Mouse (Mus musculus) forebrain, postnatal 0 days (tissue): ENCODE results near the gene Gm43517. TPM values are rescaled to one million over a fixed set of nuclear protein-coding genes. Genes with fewer than 3 reads are reported as not detected.

ENCODE experiments used
- ATAC-seq: fragments of 200-750 bp; cut with Nextera tagmentation; 2 replicates; pipeline ENCODE4 v1.8.0; 2017; ENCODE audit warnings: mild to moderate bottlenecking, moderate library complexity
- DNase-seq: peaks from one replicate; pipeline ENCODE4 v3.0.0-alpha.2; 2015
- H3K27ac ChIP-seq: fragments of 300-500 bp; sonication (generic); 2 replicates; pipeline ENCODE4 v1.5.1; 2014; ENCODE audit warnings: low read depth, mild to moderate bottlenecking, antibody characterized with exemption, low read length, moderate library complexity, mixed read lengths
- H3K27me3 ChIP-seq: fragments of 300-500 bp; sonication (generic); 2 replicates; pipeline ENCODE4 v1.6.1; 2014; ENCODE audit warnings: mild to moderate bottlenecking, low read length, mixed read lengths; ENCODE audit not compliant: insufficient read depth
- H3K36me3 ChIP-seq: fragments of 300-500 bp; sonication (generic); 2 replicates; pipeline ENCODE4 v1.6.1; 2014; ENCODE audit warnings: mild to moderate bottlenecking, moderate library complexity; ENCODE audit not compliant: insufficient read depth
- H3K4me1 ChIP-seq: fragments of 300-500 bp; sonication (generic); 2 replicates; pipeline ENCODE4 v1.6.1; 2014; ENCODE audit warnings: antibody characterized with exemption; ENCODE audit not compliant: insufficient read depth
- H3K4me2 ChIP-seq: fragments of 300-500 bp; sonication (generic); 2 replicates; pipeline ENCODE4 v1.6.1; 2014; ENCODE audit warnings: low read depth, mild to moderate bottlenecking, moderate library complexity
- H3K4me3 ChIP-seq: fragments of 300-500 bp; sonication (generic); 2 replicates; pipeline ENCODE4 v1.5.1; 2014; ENCODE audit warnings: low read depth, low read length, mixed read lengths
- H3K9ac ChIP-seq: fragments of 300-500 bp; sonication (generic); 2 replicates; pipeline ENCODE4 v1.6.1; 2014; ENCODE audit warnings: mild to moderate bottlenecking
- H3K9me3 ChIP-seq: fragments of 300-500 bp; sonication (generic); 2 replicates; pipeline ENCODE4 v1.6.1; 2016; ENCODE audit warnings: low read length
- CTCF ChIP-seq: sonication (generic); IDR thresholded peaks from 2 replicates; pipeline ENCODE4 v1.5.1; 2016; ENCODE audit warnings: antibody characterized with exemption, control low read depth, low read depth
- WGBS: fragments of 180-500 bp; shearing (Covaris S2); extraction: QIAGEN DNeasy Blood & Tissue Kit; methylation state at CpG from one replicate; pipeline ENCODE4 v1.1.7; 2014; 5-methylcytosine and 5-hydroxymethylcytosine counted together
- polyA plus RNA-seq: library from polyadenylated mRNA; unstranded; fragments of >200 nt; fragmentation: Nextera tagmentation; extraction: Ambion mirVana; gene quantifications from 2 replicates; pipeline ENCODE4 v1.2.1, GENCODE M21; 2015
- total RNA-seq: library from RNA; depleted of rRNA; stranded (reverse); fragments of >200 nt; gene quantifications from 2 replicates; pipeline ENCODE4 v1.2.3, GENCODE M21; 2014

The Gm43517 gene
- total and polyA plus RNA-seq, 2 experiments from 2014 or later, result 0.85 to 16.8 TPM

GRCm38 (mm10) chr12:49380442-49380841 is 4.5 kb upstream of the Gm43517 start:
- Histone ChIP-seq H3K9me3 (no peaks in the 10 kb centered on the region), H3K4me1 (0 out of 2 replicates have a peak, but pooled peaks cover 15% of the 10 kb centered on the region), H3K27ac (peak overlapping the region; percentile 100), H3K36me3 (peaks cover 5% of the 10 kb centered on the region), H3K4me3 (peak overlapping the region; percentile 83), H3K9ac (peak overlapping the region; percentile 99), H3K27me3 (no peaks in the 10 kb centered on the region), H3K4me2 (peak overlapping the region; percentile 70)
- WGBS, result 3% methylated on average over 4 of the region's 4 CpGs
- DNase-seq (peak; percentile 78), ATAC-seq (no peak)
- no peak for TF ChIP-seq CTCF

GRCm38 (mm10) chr12:49381031-49381525 is 3.9 kb upstream of the Gm43517 start:
- Histone ChIP-seq H3K27ac (peak overlapping the region; percentile 100), H3K4me1 (0 out of 2 replicates have a peak, but pooled peaks cover 13% of the 10 kb centered on the region), H3K4me2 (peak overlapping the region; percentile 70), H3K27me3 (no peaks in the 10 kb centered on the region), H3K9me3 (no peaks in the 10 kb centered on the region), H3K36me3 (peaks cover 9% of the 10 kb centered on the region), H3K9ac (peak overlapping the region; percentile 99), H3K4me3 (peak overlapping the region; percentile 83)
- ATAC-seq (no peak), DNase-seq (peak; percentile 71)
- WGBS, result 2% methylated on average over 4 of the region's 4 CpGs
- TF ChIP-seq CTCF, result no peak

- peak overlapping the region; percentile 99 for H3K9ac ChIP-seq
- H3K27me3 ChIP-seq, result no peaks in the 10 kb centered on the region
- no peak for TF ChIP-seq CTCF
- WGBS, result 1% methylated on average over 19 of the region's 19 CpGs
- peaks cover 9% of the 10 kb centered on the region for H3K36me3 ChIP-seq
- DNase-seq (peak; percentile 88), ATAC-seq (peak; percentile 5)
- H3K4me2 ChIP-seq, result peak overlapping the region; percentile 70
- H3K4me3 ChIP-seq, result peak overlapping the region; percentile 83
- 0 out of 2 replicates have a peak, but pooled peaks cover 13% of the 10 kb centered on the region for H3K4me1 ChIP-seq
- peak overlapping the region; percentile 100 for H3K27ac ChIP-seq
- H3K9me3 ChIP-seq, result no peaks in the 10 kb centered on the region
These were observed 3.1 kb upstream of the Gm43517 start for GRCm38 (mm10) chr12:49381721-49382365.

- Histone ChIP-seq H3K4me2 (peak within 1 kb of the TSS; percentile 70), H3K9me3 (no peaks in the 10 kb centered on the region), H3K27me3 (no peaks in the 10 kb centered on the region), H3K4me3 (peak within 1 kb of the TSS; percentile 83), H3K36me3 (peaks cover 9% of the 10 kb centered on the region), H3K9ac (peak within 1 kb of the TSS; percentile 99), H3K27ac (peak within 1 kb of the TSS; percentile 100), H3K4me1 (0 out of 2 replicates have a peak, but pooled peaks cover 13% of the 10 kb centered on the region)
- ATAC-seq (peak; percentile 5), DNase-seq (peak; percentile 84)
- WGBS, result under 1% methylated on average over 59 of the region's 61 CpGs
- no peak for TF ChIP-seq CTCF
These were observed 2.1 kb upstream of the Gm43517 start, which contains the start of gene Foxg1 for GRCm38 (mm10) chr12:49382565-49383520. Foxg1 (plus strand) TSS chr12:49382660.

GRCm38 (mm10) chr12:49383521-49384133 is 1.3 kb upstream of the Gm43517 start:
- Histone ChIP-seq H3K36me3 (peaks cover 9% of the 10 kb centered on the region), H3K4me3 (peak overlapping the region; percentile 83), H3K27ac (peak overlapping the region; percentile 100), H3K27me3 (no peaks in the 10 kb centered on the region), H3K9ac (peak overlapping the region; percentile 99), H3K4me1 (0 out of 2 replicates have a peak, but pooled peaks cover 13% of the 10 kb centered on the region), H3K9me3 (no peaks in the 10 kb centered on the region), H3K4me2 (peak overlapping the region; percentile 70)
- no peak for TF ChIP-seq CTCF
- DNase-seq, result peak; percentile 96
- 2% methylated on average over 56 of the region's 67 CpGs for WGBS
- ATAC-seq, result peak; percentile 93

GRCm38 (mm10) chr12:49384295-49384875 is 589 bp upstream of the Gm43517 start:
- peak overlapping the region; percentile 83 for H3K4me3 ChIP-seq
- ATAC-seq, result peak; percentile 3; the same call in 1 of the 2 replicates

More at GRCm38 (mm10) chr12:49384295-49384875, 589 bp upstream of the Gm43517 start:
- peak overlapping the region; percentile 23 for H3K4me2 ChIP-seq
- peaks cover 9% of the 10 kb centered on the region for H3K36me3 ChIP-seq
- 6% methylated on average over 34 of the region's 66 CpGs for WGBS
- peak; percentile 56 for DNase-seq
- no peak for TF ChIP-seq CTCF
- H3K27ac ChIP-seq, result peak overlapping the region; percentile 100
- no peaks in the 10 kb centered on the region for H3K27me3 ChIP-seq
- peak overlapping the region; percentile 99 for H3K9ac ChIP-seq
- H3K4me1 ChIP-seq, result 0 out of 2 replicates have a peak, but pooled peaks cover 7% of the 10 kb centered on the region
- no peaks in the 10 kb centered on the region for H3K9me3 ChIP-seq
